8 mouse cellular contexts compared by ENCODE assay signal in genomic region chr7:80582821-80583451, GRCm38 (mm10). TPM values are rescaled to one million over a fixed set of nuclear protein-coding genes. Genes with fewer than 3 reads are reported as not detected.
DNase-seq lines count a peak whose midpoint lies in the region; ATAC-seq lines count a peak whose summit lies in the region.

No protein-coding gene starts in this region.

- no peak for ATAC-seq in kidney, embryonic 14.5 days (ENCODE audit: low FRiP score, low TSS enrichment)
- no peak for ATAC-seq in frontal cortex, adult (ENCODE audit: low TSS enrichment)
- no peak for ATAC-seq in hindbrain, embryonic 12.5 days (ENCODE audit: low FRiP score)

- H3K4me1 ChIP-seq in kidney, embryonic 14.5 days (ENCODE audit: control insufficient read depth, insufficient read depth, low read length): peaks cover 29% of the 10 kb centered on the region
- peaks cover 16% of the 10 kb centered on the region for H3K4me1 ChIP-seq in hindbrain, embryonic 12.5 days

- H3K9me3 ChIP-seq in kidney, embryonic 14.5 days (ENCODE audit: control insufficient read depth, low read length): no peaks in the 10 kb centered on the region
- no peaks in the 10 kb centered on the region for H3K9me3 ChIP-seq in hindbrain, embryonic 12.5 days (replicated peaks)

- H3K27ac ChIP-seq in kidney, embryonic 14.5 days (ENCODE audit: low read depth, low read length): peak overlapping the region; percentile 74
- H3K27ac ChIP-seq in hindbrain, embryonic 12.5 days: no peak overlapping the region

- no peaks in the 10 kb centered on the region for H3K27me3 ChIP-seq in kidney, embryonic 14.5 days (ENCODE audit: control insufficient read depth, insufficient read depth, low read length)
- H3K27me3 ChIP-seq in hindbrain, embryonic 12.5 days: 0 out of 2 replicates have a peak, but pooled peaks cover 3% of the 10 kb centered on the region

- no peak overlapping the region for H3K4me3 ChIP-seq in kidney, embryonic 14.5 days (ENCODE audit: low read length)
- no peak overlapping the region for H3K4me3 ChIP-seq in hindbrain, embryonic 12.5 days

- WGBS in kidney, embryonic 14.5 days: 38% methylated on average over 20 of the region's 20 CpGs
- 72% methylated on average over 20 of the region's 20 CpGs for WGBS in hindbrain, embryonic 12.5 days

- 0 out of 2 replicates have a peak overlapping the region, but pooled peaks have one; percentile 28 for H3K9ac ChIP-seq in kidney, embryonic 14.5 days (ENCODE audit: low read depth, low read length)
- no peak overlapping the region for H3K9ac ChIP-seq in hindbrain, embryonic 12.5 days

- H3K4me2 ChIP-seq in kidney, embryonic 14.5 days (replicated peaks; ENCODE audit: low read depth, low read length): peak overlapping the region; percentile 30
- H3K4me2 ChIP-seq in hindbrain, embryonic 12.5 days (replicated peaks): no peak overlapping the region

- H3K36me3 ChIP-seq in kidney, embryonic 14.5 days (ENCODE audit: control insufficient read depth, insufficient read depth, low read length): no peaks in the 10 kb centered on the region
- no peaks in the 10 kb centered on the region for H3K36me3 ChIP-seq in hindbrain, embryonic 12.5 days

- DNase-seq in adrenal gland, adult 2 months: peak; percentile 41
- no peak for DNase-seq in adrenal gland, postnatal 25 days
- peak; percentile 64 to 73 for DNase-seq in heart, adult 18-20 months
- DNase-seq in lung, postnatal 25 days (ENCODE audit: low spot score): peak; percentile 85
- no peak for DNase-seq in layer of hippocampus, adult 11-12 months (ENCODE audit: low spot score)

RNA-seq across cellular contexts. Expression of gene Blm, which starts 48.0 kb away (rescaled TPM):
- 1 to 10 TPM; 2.0 to 3.1 TPM for total RNA-seq in adrenal gland, adult 2 months (2021)
- polyA plus RNA-seq in adrenal gland, adult 2 months (2012; rRNA removed): 0.16 and 0.17 TPM in 2 replicates
- 6.6 and 10.5 TPM in 2 replicates for total RNA-seq in adrenal gland, postnatal 25 days (2021)
- 1 to 10 TPM in 1 of 2 experiments, under 1 TPM in 1; 0.94 to 1.3 TPM for total RNA-seq in heart, adult 18-20 months (2021)
- polyA plus RNA-seq in kidney, embryonic 14.5 days (2014; fragmentation: Nextera tagmentation; extraction: Ambion mirVana): 24.1 and 34.5 TPM in 2 replicates
- polyA plus RNA-seq in hindbrain, embryonic 12.5 days (2016; fragmentation: Nextera tagmentation; extraction: Ambion mirVana): 24.7 and 26.0 TPM in 2 replicates

Comparison
In these comparisons a context has a peak if more than half of its experiments do, and no peak if none do; other contexts are left out.
1. DNase-seq: peak in adrenal gland, adult 2 months (single experiment), heart, adult 18-20 months (2 of 2) and lung, postnatal 25 days (single experiment); none in adrenal gland, postnatal 25 days (single experiment) and layer of hippocampus, adult 11-12 months (single experiment).